Comparison of ENCODE assay signal across 8 mouse cellular contexts in genomic region chr16:11423611-11424297, GRCm38 (mm10).
DNase-seq lines count a peak whose midpoint lies in the region; ATAC-seq lines count a peak whose summit lies in the region.

No protein-coding gene starts in this region.

- DNase-seq in R1 (ENCODE audit: low read depth, low spot score): peak; percentile 27
- peak; percentile 28 to 44 for DNase-seq in cerebellum, adult 18-20 months
- DNase-seq in layer of hippocampus, postnatal 14 days (ENCODE audit: low spot score in 2 of 2): peak; percentile 34 to 44
- DNase-seq in lung, postnatal 36 days: peak; percentile 53
- DNase-seq in right cerebral cortex, adult 18-20 months: peak; percentile 32
- DNase-seq in thymus, postnatal 4 days: peak; percentile 64

- peak; percentile 66; the same call in 1 of the 2 replicates for ATAC-seq in erythroid progenitor cell, adult 5-6 weeks (replicated peaks; ENCODE audit: low FRiP score, poor library complexity, severe bottlenecking)
- ATAC-seq in hematopoietic stem cell, adult 5-6 weeks (replicated peaks in 1 of 2; ENCODE audit: insufficient read depth in 1 of 2, low FRiP score in 2 of 2, low TSS enrichment in 1 of 2, low read depth in 1 of 2, poor library complexity in 2 of 2, severe bottlenecking in 2 of 2): peak; percentile 53 to 63; a peak in 1 of 4 replicates

Comparison
In these comparisons a context has a peak if more than half of its experiments do, and no peak if none do; other contexts are left out.
1. Peak in every context shown above with its lines: DNase-seq and ATAC-seq.